Mouse (Mus musculus) intestine, postnatal 0 days (tissue): ENCODE results near the gene Grm8. TPM values are rescaled to one million over a fixed set of nuclear protein-coding genes. Genes with fewer than 3 reads are reported as not detected.
"Not testable (repeated sequence)": the region's sequence is repeated elsewhere in the genome, so short reads cannot be mapped to it uniquely, and the experiment has no call there.

Source experiments
- ATAC-seq: fragments of 200-750 bp; cut with Nextera tagmentation; 2 replicates; pipeline ENCODE4 v1.8.0; 2017; ENCODE audit warnings: mild to moderate bottlenecking, moderate TSS enrichment, moderate library complexity
- H3K27ac ChIP-seq: fragments of 300-500 bp; sonication (generic); 2 replicates; pipeline ENCODE4 v1.5.1; 2014; ENCODE audit warnings: mild to moderate bottlenecking, low read depth, low read length, moderate library complexity
- H3K27me3 ChIP-seq: fragments of 300-500 bp; sonication (generic); replicated peaks from 2 replicates; pipeline ENCODE4 v1.6.1; 2014; ENCODE audit warnings: low read length, mixed read lengths; ENCODE audit not compliant: control insufficient read depth, insufficient read depth
- H3K36me3 ChIP-seq: fragments of 300-500 bp; sonication (generic); 2 replicates; pipeline ENCODE4 v1.6.1; 2014; ENCODE audit warnings: mild to moderate bottlenecking, moderate library complexity; ENCODE audit not compliant: control insufficient read depth, insufficient read depth
- H3K4me1 ChIP-seq: fragments of 300-500 bp; sonication (generic); replicated peaks from 2 replicates; pipeline ENCODE4 v1.6.1; 2014; ENCODE audit warnings: antibody characterized with exemption, low read length, mixed read lengths; ENCODE audit not compliant: control insufficient read depth, insufficient read depth
- H3K4me2 ChIP-seq: fragments of 300-500 bp; sonication (generic); replicated peaks from 2 replicates; pipeline ENCODE4 v1.6.1; 2014; ENCODE audit warnings: low read depth, mild to moderate bottlenecking, moderate library complexity
- H3K4me3 ChIP-seq: fragments of 300-500 bp; sonication (generic); 2 replicates; pipeline ENCODE4 v1.5.1; 2014; ENCODE audit warnings: low read depth, low read length
- H3K9ac ChIP-seq: fragments of 300-500 bp; sonication (generic); 2 replicates; pipeline ENCODE4 v1.6.1; 2014; ENCODE audit warnings: mild to moderate bottlenecking, low read depth, low read length
- H3K9me3 ChIP-seq: fragments of 300-500 bp; sonication (generic); 2 replicates; pipeline ENCODE4 v1.6.1; 2016; ENCODE audit warnings: mixed run types; ENCODE audit not compliant: control insufficient read depth
- CTCF ChIP-seq: sonication (generic); IDR thresholded peaks from 2 replicates; pipeline ENCODE4 v1.5.1; 2016; ENCODE audit warnings: low read depth, mild to moderate bottlenecking, control low read depth, antibody characterized with exemption, moderate library complexity
- WGBS: fragments of 180-500 bp; shearing (Covaris S2); extraction: QIAGEN DNeasy Blood & Tissue Kit; methylation state at CpG from one replicate; pipeline ENCODE4 v1.1.7; 2014; 5-methylcytosine and 5-hydroxymethylcytosine counted together
- polyA plus RNA-seq: library from polyadenylated mRNA; unstranded; fragments of >200 nt; fragmentation: Nextera tagmentation; extraction: Ambion mirVana; gene quantifications from 2 replicates; pipeline ENCODE4 v1.2.1, GENCODE M21; 2015

The Grm8 gene
- polyA plus RNA-seq, 1 experiment from 2014 or later: 1.1 TPM

DNA sequence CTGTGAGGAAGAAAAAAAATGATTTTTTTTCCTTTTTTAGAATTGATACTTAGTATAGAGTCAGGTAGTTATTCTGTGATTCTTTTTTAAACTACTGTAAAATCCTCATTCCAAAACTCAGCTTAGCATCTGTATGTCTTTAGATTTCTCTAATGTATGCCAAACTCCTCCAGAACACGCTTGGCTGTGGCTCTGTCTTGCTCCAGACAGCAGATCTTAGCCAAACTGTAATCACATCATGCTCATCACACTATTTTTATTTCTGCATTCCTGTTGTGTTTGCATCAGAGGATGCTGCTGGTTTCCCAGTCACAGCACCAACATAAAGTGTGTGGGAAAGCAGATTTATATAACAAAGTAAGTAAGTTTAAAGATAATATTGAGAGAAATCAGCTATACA is 249.2 kb downstream of the Grm8 start:
- Histone ChIP-seq H3K4me3 (no peak overlapping the region), H3K4me1 (no peaks in the 10 kb centered on the region), H3K27me3 (no peaks in the 10 kb centered on the region), H3K27ac (no peak overlapping the region), H3K36me3 (no peaks in the 10 kb centered on the region), H3K9ac (no peak overlapping the region), H3K4me2 (no peak overlapping the region), H3K9me3 (no peaks in the 10 kb centered on the region)
- WGBS: 60% methylated on average over 1 of the region's 1 CpGs
- ATAC-seq: no peak
- TF ChIP-seq CTCF: no peak

DNA sequence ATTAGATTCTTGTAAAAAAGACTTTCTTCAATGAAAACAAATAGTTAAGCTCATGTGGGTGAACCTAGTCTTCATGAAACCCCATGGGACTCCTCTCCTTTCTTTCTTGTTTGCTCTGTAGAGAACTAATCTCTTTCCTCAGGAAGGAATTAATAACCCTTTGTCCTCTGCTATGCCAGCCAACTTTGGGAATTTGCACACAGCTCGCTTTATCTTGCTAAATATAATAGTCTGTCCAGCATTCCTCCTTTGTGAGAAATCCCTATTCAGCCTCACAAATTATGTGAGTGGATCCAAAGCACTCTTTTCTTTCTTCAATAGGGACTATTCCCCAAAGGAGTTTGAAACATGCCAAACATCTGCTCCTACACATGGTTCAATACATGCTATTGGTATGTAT is 285.3 kb downstream of the Grm8 start:
- Histone ChIP-seq H3K27ac (no peak overlapping the region), H3K4me1 (no peaks in the 10 kb centered on the region), H3K9ac (no peak overlapping the region), H3K36me3 (no peaks in the 10 kb centered on the region), H3K4me3 (no peak overlapping the region), H3K9me3 (no peaks in the 10 kb centered on the region), H3K27me3 (no peaks in the 10 kb centered on the region), H3K4me2 (no peak overlapping the region)
- ATAC-seq: no peak
- WGBS: 46% methylated on average over 1 of the region's 1 CpGs
- TF ChIP-seq CTCF: no peak

DNA sequence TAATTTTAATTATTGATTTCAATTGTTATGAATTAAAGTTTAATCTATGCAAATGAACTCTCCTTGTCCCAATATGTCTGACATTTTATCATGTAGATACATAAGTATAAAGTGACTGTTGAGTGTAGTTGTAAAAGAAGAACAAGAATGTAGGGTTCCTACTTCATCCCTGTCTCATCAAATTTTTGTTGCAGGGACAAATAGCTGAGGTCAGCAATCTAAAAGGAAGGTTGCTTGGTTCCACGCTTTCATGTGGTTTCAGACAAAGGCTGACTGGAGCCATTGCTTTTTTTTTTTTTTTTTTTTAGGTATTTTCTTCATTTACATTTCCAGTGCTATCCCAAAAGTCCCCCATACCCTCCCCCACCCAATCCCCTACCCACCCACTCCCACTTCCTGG is 298.8 kb downstream of the Grm8 start:
- Histone ChIP-seq H3K4me2 (no peak overlapping the region), H3K27ac (no peak overlapping the region), H3K36me3 (no peaks in the 10 kb centered on the region), H3K9ac (no peak overlapping the region), H3K9me3 (no peaks in the 10 kb centered on the region), H3K27me3 (no peaks in the 10 kb centered on the region), H3K4me1 (no peaks in the 10 kb centered on the region), H3K4me3 (no peak overlapping the region)
- no peak for ATAC-seq
- WGBS: 97% methylated on average over 1 of the region's 1 CpGs
- TF ChIP-seq CTCF: no peak

DNA sequence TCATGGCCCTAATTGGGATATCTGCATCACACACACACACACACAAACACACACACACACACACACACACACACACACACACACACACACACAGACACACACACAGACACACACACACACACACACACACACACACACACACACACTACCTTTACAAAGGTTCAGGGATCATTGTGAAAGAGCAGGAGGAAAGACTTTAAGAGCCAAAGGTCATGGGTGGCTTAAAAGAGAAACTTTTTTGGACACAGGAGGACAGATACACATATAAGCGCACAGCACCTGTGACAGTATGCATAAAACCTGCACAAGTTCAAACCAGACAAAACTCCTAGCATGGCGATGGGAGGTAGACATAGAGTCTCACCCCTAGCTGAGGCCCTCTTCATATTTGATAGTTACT is 315.2 kb downstream of the Grm8 start:
- H3K4me3 ChIP-seq, H3K9ac ChIP-seq, ATAC-seq, H3K36me3 ChIP-seq, H3K27me3 ChIP-seq, H3K27ac ChIP-seq, H3K9me3 ChIP-seq, H3K4me1 ChIP-seq, H3K4me2 ChIP-seq: not testable (repeated sequence)
- WGBS: 90% methylated on average over 2 of the region's 2 CpGs

DNA sequence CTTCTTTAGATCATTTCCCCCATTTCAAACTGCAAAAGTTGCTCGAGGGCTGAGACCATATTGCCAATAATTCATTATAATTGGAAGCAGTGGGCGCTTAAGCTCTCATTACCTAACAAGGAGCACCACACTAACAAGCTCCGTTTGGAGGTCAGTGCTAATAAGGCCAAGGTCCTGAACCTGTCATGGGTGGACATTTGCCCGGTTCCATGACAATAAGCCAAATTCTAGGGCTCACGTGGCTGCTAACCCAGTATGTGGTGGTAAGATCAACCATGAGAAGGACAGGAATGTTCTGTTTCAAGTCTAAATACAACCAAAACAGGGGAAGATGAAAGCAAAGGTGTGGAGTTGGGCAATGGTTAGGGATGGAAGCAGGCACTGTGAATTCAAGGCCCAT is 322.2 kb downstream of the Grm8 start:
- no peaks in the 10 kb centered on the region for H3K9me3 ChIP-seq

DNA sequence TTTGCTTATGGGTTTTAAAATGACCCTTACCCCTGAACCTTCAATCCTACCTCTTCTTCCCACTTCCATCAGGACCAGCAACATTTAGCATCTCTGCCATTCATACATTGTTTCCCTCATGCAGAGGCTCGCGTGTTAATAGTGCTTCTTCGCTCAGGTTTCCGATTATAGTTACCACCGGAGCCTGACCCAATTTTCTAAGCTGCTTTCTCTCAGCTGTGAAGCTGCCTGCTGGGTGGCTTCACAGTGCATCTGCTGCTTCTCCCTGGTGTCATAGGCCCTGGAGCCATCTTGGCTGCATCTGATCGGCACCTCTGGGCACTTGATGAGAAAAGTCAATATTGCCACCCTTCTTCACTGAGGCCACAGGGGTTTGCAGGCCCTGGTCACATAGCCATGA is 325.0 kb downstream of the Grm8 start:
- WGBS: 77% methylated on average over 6 of the region's 6 CpGs
- Histone ChIP-seq H3K4me2 (no peak overlapping the region), H3K4me1 (no peaks in the 10 kb centered on the region), H3K4me3 (no peak overlapping the region), H3K9ac (no peak overlapping the region), H3K36me3 (no peaks in the 10 kb centered on the region), H3K9me3 (no peaks in the 10 kb centered on the region), H3K27ac (no peak overlapping the region), H3K27me3 (no peaks in the 10 kb centered on the region)
- no peak for ATAC-seq
- TF ChIP-seq CTCF: no peak

More for the DNA sequence above, 322.2 kb downstream of the Grm8 start:
- Histone ChIP-seq H3K4me2 (no peak overlapping the region), H3K9ac (no peak overlapping the region), H3K36me3 (no peaks in the 10 kb centered on the region), H3K4me3 (no peak overlapping the region), H3K4me1 (no peaks in the 10 kb centered on the region), H3K27ac (no peak overlapping the region), H3K27me3 (no peaks in the 10 kb centered on the region)
- no peak for ATAC-seq
- 88% methylated on average over 5 of the region's 5 CpGs for WGBS
- TF ChIP-seq CTCF: no peak

DNA sequence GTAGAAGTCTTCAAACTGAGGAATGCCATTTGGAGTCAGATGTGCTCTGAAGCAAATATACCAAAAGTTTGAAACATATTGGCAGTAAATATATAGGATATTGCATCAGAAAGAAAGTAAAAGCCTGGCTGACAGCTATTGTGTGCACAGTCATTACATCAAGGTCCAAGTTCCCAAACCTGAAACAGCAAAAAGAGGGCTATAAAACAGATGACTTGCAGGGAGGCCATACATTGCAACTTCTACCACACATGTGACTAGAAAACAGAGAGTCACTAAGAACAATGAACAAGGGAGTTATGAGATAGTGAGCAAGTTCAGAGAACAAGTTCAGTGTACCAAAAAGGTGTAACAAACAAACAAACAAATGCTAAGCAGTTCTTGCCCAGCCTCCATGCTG is 328.2 kb downstream of the Grm8 start:
- no peaks in the 10 kb centered on the region for H3K27me3 ChIP-seq
- no peaks in the 10 kb centered on the region for H3K36me3 ChIP-seq
- no peak overlapping the region for H3K9ac ChIP-seq
- no peak overlapping the region for H3K4me3 ChIP-seq
- H3K9me3 ChIP-seq: no peaks in the 10 kb centered on the region
- peak; percentile 92 for ATAC-seq
- H3K27ac ChIP-seq: no peak overlapping the region
- H3K4me2 ChIP-seq: no peak overlapping the region
- no peaks in the 10 kb centered on the region for H3K4me1 ChIP-seq
- no peak for TF ChIP-seq CTCF
